Mouse (Mus musculus): Measurements from ENCODE around the gene Dyrk2.

The Dyrk2 gene

GRCm38 (mm10) chr10:118846991-118847545 lies 22.9 kb downstream of the Dyrk2 start:
- DNase-seq (ENCODE audit: low spot score in 2 of 2) = no peak

DNA sequence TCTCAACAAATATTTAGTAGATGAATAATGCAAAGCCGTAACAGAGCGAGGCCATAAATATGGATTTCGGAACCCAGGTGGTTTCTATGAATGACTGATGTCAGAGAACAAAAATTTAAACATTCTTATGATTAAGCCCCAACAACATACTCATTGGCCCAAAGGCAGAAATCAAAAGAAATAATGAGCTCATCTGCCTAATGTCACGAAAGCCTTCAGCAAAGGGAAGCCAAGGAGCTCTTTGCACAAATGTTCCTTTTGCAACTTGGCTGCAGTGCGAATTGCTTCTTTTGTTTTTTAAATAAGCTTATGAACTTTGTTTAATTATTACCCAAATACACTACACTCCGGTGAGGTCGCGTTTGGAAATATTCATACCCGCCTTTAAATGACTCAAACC lies 29.4 kb downstream of the Dyrk2 start:
- DNase-seq (ENCODE audit: low spot score in 2 of 2) = no peak

DNA sequence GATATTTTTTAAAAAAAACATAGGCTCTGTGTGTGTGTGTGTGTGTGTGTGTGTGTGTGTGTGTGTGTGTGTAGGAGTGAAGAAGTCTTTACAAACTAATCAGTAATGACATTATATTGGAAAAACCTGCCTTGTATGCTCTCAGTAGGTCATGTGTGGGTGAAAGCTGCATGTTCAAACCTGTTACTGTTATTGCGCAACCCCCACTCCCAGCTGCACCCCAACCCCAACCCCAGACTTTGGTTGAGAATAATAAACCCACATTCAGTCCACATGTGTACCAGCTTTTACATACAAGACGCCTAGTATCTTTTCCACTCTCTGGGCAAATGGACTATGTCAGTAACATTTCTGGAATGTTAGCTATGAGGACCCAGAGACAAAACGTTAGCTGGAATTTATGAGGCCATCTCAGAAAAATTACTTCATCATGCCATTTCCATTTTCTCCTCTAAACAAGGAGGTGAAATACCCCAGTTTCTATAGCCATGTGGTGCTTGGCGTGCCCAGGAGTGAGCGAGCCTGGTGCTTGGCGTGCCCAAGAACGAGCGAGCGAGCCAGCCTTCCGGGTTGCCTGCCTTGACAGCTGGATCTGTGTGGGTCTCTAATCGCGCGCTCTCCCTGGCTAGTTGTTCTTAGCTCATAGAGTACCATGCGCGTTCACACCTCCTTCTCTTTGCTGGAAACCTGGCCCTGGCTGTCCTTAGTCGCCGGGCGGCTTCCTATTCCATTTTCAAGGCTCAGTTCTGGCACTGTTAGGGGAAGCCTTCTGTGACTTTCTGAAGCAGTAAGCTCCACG lies 30.5 kb downstream of the Dyrk2 start:
- no peak for DNase-seq (ENCODE audit: low spot score in 2 of 2)

DNA sequence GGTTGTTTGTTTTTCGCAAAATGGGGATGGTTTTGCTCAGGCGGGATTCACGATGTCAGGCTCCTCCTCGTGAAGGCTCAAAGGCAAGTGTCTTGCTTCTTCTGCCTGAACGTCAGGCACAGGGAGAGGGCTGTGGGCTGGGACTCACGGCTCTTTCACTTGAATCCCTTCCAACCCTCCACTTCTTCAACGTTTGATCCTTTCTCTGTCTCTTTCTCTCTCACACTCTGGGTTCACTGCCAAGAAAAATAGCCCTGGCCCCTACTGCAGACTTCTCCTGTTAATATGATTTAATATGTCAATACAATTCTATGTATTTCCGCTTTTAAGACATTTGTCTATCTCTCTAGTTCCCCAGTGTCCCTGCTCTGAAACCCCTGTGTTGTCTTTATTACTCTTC lies 32.4 kb downstream of the Dyrk2 start:
- no peak for DNase-seq (ENCODE audit: low spot score in 2 of 2)

- DNase-seq (ENCODE audit: low spot score in 2 of 2) = no peak
Measured at GRCm38 (mm10) chr10:118831190-118831589, 38.8 kb downstream of the Dyrk2 start.

DNA sequence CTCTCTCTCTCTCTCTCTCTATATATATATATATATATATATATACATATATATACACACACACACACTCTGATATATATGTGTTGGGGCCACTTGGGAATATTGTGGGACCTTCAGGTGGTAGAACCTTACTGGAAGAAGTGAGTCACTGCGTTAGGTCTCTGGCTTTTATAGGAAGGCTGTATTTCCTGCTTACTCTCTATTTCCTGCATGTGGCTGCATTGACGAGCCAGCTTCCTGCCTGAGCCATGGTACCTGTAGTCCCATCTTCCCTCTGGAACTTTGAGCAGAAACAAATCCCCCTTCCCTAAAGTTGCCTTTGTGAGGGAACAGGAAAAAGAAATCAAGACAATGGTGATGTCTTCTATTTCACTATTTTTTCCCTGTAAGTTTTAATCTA lies 40.4 kb downstream of the Dyrk2 start:
- no peak for DNase-seq (ENCODE audit: low spot score in 2 of 2)

DNA sequence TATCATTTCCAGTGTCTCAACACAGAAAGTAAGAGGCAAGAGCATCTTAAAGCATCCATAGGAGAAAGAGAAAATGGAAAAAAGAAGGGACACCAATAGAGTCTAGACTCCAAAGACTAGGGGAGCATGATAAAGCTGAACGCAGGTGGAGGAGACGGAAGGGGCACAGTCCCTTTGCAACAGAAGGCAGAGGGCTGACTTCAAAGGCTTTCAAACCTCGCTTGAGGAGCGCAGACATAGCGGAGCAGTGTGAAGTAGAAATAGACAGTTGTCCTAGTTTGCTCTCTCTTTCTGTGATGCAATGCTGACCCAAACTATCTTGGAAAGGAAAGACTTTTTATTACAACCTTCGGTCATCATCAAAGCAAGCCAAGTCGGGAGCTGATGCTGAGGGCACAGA lies 42.9 kb downstream of the Dyrk2 start:
- no peak for DNase-seq (ENCODE audit: low spot score in 2 of 2)

DNA sequence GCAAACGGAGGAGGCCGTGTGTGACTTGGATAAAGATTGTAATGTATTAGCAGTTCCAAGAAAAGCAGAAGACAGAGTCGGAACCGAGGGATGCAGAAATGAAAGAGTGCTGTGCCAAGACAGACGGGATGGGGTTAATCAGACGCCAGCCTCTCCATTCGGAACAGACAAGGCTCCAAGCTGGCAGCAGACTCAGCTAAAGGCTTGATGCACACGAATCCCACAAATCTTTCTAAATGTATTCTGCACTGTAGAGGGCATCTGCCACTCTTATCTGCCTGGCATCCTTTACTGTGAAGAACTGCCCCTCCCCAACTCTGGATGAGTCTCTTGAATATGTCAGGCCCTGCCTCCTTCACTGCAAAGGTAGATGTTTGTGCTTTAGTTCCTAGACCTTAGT lies 45.2 kb downstream of the Dyrk2 start:
- no peak for DNase-seq (ENCODE audit: low spot score in 2 of 2)

DNA sequence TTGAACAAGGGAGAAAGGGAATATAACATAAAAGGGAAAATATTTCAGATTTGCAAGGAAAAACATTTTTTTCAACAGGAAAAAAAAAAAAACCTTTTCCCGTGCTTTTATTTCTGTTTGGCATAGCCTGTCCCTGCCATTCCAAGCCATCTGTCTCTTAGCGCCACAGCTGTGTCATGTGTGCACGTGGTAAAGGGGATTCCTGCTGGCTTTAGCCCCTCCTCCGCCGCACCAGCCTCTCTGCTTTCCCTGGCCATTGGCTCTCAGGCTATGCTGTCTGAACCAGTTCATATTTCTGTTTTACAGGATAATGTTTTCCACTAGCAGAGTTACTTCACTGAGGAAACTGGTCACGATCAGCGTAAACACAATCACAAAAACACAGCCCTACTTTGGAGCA lies 49.1 kb downstream of the Dyrk2 start:
- DNase-seq (ENCODE audit: low spot score in 2 of 2) = no peak

DNA sequence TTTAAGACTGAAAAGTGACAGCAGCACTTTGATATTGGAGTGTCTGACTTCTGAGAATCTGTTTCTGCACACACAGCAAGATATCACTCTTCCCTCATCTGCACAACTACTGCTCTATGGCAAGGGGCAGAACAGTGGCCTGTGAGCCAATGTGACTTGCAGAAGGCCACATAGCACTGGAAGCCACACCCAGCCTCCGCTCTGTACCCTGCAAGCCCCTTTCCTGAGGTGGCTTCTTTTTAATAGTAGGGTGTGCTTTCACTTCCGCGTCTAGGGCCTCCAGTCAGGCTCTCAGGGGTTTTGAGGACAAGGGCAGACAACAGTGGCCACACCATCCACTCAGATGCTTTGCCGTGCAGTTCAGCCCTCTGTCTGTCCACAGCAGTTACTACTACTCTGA lies 50.2 kb downstream of the Dyrk2 start:
- DNase-seq (ENCODE audit: low spot score in 2 of 2) = no peak

- no peak for DNase-seq (ENCODE audit: low spot score in 2 of 2)
Measured at GRCm38 (mm10) chr10:118817089-118817488, 52.9 kb downstream of the Dyrk2 start.

GRCm38 (mm10) chr10:118811945-118812344 lies 58.1 kb downstream of the Dyrk2 start:
- DNase-seq (ENCODE audit: low spot score in 2 of 2) = no peak

DNA sequence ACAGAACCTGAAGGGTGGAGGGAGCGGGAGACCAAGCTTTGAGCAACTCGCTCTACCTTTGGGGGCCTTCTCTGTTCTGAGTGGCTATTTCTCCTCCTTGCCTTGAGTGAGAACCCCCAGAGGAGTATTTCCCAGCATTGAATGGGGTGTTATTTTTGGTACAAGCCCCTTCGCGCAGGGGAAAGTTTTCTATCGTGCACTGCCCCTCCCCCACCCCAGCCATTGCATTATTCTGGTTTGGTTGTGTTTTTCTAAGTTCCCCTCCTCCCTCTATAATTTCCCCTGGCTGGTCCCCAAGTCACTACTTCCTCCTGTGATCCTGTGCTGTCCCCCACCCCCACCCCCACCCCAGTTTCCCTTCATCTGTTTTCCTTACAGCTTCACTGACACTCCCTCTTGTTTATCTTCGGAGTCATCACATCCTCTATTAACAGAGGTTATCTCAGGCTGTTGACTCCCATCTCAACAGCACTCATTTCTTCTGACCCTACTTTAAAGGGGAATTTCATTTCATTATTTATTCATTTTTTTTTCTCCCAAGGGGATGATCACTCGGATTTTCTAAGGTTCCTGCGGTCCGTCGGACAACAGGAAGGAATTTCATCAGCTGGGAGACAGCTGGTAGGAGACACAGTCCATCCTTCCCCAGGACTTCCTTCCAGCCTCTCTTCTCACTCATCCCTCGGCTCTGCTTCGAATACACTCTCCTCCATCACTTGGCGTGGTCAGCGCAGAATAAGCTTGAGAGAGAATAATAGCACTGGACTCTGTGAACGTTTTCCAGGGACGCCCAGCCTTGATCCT lies 58.9 kb downstream of the Dyrk2 start:
- DNase-seq (ENCODE audit: low spot score in 2 of 2) = no peak

Measured in urinary bladder, postnatal 4 days (tissue).